Mouse (Mus musculus) spleen, postnatal 4 days (tissue): ENCODE data around the gene Snta1.
A peak's percentile ranks its signal among the peaks of the same experiment; 100 is the strongest.

Source experiments
- DNase-seq, 2 experiments: peaks; one replicate each; pipeline ENCODE4 v3.0.0; 2022; ENCODE audit warnings: low spot score in 2 of 2

The Snta1 gene

DNA sequence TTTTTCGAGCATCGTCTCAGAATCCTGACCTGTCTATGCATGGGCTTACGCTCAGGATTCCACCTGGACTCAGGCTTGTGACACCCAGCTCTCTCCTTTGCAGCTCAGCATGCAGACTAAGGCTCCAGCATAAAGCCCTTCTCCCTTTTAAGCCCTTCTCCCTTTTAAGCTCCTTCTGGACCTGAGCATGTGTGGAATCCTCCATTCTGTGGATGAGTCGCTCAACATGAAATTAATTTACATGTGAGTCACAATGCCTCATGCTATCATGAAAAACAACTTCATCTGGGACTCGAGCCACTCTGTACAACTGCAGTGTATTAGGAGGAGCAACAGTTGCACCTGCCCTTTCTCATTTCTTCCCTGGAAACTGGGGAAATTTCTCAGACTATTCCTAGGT is 14.3 kb upstream of the Snta1 start:
- no peak for DNase-seq

DNA sequence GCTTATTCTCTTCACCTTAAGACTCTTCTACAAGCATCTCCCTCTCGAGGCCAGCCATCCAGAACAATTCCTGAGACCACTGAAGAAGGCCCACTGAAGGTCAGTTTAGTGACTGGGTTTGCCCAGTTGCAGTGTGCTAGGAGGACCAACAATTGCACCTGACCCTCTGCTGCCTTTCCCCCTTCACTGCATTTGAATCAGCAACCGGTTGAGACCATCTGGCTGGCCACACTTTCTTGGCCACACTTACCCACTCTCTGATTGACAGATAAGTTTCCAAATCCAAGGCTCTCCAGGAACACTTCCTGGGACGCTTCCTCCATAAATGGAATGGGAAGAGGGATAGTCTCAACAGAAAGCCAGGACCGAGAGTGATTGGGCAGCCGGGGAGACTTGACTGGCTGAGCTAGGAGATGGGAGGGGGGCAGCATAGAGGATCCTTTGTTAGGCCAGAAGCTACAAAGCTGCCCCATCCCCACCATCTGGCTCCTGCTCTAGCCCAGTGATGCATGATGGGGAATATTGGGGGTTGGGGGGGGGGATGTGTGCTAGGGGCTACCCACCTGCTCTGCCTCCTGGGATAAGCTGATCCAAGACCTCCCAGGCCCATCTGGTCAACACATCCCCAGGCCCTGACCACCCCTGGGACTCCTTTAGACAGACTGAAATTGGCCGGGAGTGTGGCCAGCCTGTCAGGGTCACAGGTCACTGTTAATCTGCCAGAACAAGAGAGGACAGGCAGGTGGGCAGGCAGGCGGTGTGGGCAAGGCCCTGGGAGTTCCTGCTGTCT is 13.2 kb upstream of the Snta1 start:
- DNase-seq, result no peak

GRCm38 (mm10) chr2:154419631-154420515 is 12.0 kb upstream of the Snta1 start:
- DNase-seq, result no peak

DNA sequence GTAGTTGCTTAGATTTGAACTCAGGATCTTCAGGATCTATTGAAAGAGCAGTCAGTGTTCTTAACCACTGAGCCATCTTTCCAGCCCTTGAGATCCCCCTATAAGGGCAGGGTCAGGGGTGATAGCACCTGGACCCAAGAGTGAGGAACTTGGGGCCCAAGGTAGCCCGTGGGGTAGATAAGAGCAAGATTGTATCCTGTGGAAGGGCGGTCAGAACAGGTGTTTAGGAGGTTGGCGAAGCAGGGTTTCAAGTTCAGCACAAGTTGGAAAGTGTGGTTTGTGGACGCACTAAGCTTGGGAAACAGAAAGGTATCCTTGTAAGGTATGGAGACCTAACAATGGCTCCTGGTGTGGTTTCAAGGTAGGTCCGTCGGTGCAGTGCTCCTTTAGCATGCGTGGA is 10.1 kb upstream of the Snta1 start:
- no peak for DNase-seq

- peak; percentile 61 to 89 for DNase-seq
Measured at GRCm38 (mm10) chr2:154417107-154417506, 9.2 kb upstream of the Snta1 start.

DNA sequence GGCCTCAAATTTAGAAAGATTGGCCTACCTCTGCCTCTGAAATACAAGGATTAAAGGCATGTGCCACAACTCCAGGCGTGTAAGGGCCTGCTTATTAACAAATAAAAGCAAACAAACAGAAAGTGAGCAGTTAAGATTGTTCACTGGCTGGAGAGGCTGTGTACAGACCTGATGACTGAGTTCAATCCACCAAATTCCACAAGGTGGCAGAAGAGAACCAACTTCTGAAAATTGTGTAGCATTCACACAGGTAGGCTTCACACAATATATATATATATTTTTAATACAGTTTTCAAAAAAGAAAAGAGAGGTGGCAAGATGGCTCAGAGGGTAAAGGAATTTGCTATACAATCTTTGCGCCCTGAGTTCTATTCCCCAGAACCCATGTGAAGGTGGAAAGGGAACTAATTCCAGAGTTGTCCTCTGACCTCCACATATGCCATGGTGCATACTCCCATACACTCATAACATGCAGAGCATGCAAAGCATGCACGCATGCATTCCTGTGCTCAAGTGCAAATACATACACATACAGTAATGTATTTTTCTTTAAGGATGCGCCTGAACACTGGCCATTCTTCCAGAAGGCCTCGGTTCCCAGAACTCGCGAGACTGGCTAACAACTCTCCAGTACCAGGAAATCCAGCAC is 4.2 kb upstream of the Snta1 start:
- DNase-seq, result no peak

GRCm38 (mm10) chr2:154410355-154410754 is 2.5 kb upstream of the Snta1 start:
- DNase-seq, result no peak

DNA sequence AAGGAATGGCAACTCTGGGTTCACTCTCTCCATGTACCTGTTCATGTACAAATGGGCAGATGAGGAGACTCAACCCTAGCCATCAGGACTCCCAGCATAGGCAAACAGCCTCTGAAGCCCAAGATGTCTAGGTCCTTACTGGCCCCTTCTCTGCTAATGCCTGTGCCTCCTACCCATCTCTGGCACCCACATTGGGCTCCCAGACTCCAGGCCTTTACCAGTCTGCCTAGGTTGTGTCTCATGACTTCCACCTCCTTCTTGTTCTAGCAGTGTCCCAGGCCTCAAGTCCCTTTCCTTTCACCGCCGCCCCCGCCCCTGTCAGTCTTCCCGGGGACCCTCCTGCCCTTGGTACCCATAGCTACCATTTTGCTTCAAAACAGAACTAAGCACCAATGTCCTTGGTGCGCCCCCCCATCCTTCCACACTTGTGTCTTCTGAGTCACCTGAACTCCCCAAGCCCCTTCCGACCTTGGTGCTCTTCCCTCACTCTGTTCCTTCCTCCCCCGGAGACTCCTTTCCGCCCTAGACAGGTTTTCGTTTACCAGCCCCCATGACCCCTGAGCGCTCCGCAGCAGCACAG is 746 bp downstream of the Snta1 start:
- no peak for DNase-seq

DNA sequence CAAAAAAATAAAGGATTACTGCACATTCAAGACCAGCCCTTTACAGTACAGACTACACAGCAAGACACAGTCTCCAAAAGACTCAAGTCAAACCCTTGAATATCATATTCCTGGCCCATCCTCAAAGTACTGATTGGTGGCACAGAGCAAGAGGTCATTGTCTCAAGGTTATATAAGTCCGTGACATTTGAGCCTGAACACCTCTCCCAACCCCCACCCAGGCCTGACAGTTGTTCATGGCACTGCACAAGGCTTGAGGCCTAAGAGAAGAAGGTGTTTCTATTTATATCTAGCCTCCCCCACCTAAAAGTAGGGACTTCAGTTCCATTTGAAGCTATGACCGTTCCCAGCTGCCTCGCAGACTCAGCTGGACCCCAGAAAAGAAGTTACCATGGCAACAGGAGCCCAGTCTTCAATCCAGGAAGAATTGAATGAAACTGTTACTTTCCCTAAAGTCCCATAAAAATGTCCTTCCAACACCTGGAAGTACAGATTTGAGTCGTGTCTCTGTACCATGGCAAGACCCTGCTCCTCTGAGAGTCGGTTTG is 2.4 kb downstream of the Snta1 start:
- no peak for DNase-seq

DNA sequence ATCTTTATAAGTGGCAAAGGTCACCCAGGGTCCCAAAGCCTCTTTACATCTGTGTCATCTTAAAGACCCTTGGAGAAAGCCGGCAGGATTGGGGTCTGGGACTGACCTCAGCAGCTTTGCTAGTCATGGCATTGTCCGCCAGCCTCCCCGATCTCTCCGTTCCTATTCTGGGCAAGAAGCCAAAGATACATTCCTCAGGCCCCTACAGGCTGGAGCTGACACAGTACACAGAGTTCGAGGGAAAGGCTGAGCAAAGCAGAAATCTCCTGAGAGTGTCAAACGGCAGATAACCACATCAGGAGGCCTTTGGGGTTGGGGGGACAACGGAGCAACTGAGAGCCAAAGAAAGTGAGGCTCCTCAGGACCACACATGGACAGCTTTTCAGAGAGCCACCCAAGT is 5.1 kb downstream of the Snta1 start:
- DNase-seq, result no peak

DNA sequence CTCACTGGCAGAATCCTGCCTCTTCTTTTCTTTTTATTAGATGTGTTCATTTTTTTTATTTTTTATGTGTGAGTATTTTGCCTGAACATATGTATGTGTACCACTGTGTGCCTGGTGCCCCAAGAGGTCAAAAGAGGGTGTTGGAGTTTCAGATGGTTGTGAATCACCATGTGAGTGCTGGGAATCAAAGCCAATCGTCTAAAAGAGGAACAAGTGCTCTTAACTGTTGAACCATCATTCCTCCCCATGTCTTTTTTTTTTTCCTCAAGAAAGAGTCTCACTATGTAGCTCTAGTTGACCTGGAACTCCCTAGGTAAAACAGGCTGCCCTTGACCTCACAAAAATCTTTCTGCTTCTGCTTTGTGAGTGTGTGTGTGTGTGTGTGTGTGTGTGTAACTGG is 5.9 kb downstream of the Snta1 start:
- no peak for DNase-seq

DNA sequence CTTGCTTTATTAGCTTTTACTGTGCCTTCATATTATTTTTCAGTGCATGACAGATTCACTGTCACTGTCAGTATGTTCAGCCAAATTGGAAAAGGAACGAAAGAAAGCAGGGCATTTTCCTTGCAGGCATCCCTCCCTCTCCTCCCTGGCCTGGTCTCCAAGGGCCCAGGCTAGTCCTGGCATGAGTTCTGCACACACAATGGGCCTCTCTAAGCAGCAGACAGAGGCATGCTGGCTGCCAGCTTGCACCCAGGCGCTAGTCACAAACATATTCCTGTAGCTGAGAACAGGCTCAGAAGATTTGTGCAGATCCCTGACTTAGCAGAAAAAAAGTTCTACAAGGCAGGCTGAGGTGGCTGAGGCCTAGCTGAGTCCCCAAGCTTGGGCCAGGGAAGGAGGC is 8.6 kb downstream of the Snta1 start:
- DNase-seq, result no peak

GRCm38 (mm10) chr2:154398267-154398666 is 9.6 kb downstream of the Snta1 start:
- DNase-seq, result no peak

DNA sequence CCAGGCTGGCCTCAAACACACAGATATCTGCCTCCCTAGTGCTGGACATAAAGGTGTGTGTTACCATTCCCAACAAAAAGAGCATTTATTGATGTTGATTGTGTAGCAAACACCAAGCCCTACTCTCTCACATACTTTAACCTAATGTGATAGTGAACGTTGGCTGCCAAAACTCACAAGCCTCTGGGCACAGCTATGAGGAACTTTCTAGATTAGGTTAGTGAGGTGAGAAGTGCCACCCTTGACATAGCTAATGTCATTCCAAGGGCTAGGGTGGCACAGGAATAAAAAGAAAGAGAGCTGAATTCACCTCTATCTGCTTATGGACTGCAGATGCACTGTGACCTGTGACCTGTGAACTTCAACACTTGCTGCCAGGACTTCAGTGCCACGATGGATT is 11.4 kb downstream of the Snta1 start:
- DNase-seq, result no peak

DNA sequence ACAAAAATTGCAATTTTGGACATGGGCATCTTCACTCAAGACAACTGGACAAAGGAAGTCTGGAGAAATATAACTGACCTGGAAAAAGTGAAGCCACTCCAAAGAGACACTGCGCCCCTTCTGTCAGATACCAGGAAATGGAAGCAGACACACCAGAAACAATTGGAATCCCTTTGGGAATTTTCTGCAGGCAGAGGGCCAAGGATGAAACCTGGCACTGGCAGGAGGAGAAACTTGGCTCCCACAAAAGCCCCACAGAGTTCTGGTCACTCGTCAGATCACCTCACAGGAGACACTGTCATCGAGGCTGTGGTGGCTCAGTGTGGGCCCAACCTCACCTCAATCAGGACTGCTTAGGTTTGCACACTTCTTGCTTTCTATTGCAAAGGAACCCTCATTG is 13.3 kb downstream of the Snta1 start:
- DNase-seq, result no peak

- DNase-seq, result no peak
Measured at GRCm38 (mm10) chr2:154390180-154390964, 17.5 kb downstream of the Snta1 start.

GRCm38 (mm10) chr2:154379103-154379502 is 28.8 kb downstream of the Snta1 start:
- no peak for DNase-seq

DNA sequence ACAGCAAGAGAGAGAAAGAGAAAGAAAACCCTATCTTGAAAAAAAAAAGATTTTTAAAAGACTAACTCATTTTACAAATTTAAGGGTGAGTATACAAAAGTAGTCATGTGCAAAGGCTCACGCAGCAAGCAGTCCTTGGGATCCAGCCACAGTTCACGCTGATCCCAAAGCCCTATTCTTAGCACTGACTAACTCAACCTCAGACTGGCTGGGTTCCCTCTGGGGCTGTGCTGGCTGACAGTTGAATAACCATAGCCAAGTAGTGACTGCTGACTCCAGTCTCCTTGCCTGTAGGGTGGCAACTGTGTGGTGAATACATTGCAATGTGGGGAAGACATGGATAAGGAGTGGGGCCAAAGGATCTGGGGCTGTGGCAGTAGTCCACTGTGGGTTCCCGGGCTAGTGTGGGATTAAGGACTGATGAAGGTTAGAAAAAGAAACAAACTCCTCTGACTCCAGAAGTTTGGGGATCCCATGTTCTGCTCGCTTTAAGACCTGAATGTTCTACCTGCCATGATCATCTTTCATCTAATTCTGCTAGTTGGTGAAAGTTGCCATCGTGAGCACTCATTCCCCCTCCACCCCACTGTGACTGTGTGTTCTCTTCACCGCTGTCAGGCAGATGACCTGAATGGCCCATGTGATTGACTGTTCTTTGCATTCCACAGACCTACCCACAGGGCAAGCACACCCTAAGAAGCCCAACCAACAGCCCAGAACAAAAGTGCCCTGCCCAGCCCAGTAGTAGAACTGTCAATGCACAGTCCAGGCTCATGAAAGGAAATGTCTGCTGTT is 32.9 kb downstream of the Snta1 start:
- DNase-seq, result no peak

DNA sequence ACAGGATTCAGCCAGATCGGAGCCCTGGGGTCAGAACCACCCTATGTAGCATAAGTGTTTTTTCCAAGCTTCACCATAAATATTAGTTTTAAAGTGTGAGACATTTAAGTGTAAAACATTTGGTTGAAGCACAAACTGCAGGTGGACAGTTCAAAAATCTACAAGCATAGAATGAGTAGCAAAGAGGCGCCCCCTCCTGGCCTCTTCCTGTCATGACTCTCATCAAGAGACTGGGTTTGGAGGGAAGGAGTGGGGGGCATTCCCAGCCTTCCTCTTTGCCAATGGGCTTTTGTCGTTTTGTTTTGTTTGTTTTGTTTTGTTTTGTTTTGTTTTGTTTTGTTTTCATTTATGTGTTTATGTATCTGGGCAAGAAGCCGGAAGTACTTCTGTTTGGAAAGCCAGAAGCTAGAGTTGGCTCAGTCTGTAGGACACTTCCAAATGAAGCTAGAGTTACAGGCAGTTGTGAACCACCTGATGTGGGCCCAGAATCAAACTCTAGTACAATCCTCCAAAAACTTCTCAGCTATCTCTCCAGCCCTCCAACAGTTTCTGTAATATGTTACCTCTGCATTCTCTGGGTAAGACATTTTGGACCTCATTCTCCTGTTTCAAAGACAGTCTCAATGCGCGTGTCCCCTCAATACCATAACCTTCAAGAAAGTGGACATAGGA is 33.8 kb downstream of the Snta1 start:
- DNase-seq, result peak; percentile 65 to 88
